Mouse (Mus musculus) intestine, embryonic 14.5 days (tissue): ENCODE measurements at regions not wholly inside any gene's neighbourhood (a gene's known extent, or its start where the extent isn't known, plus 50 kb on each side); places are given as distances from the start of the nearest gene placed in this dataset.

Experiments
- ATAC-seq: fragments of 200-750 bp; cut with Nextera tagmentation; replicated peaks from 2 replicates; pipeline ENCODE4 v1.8.0; 2017; ENCODE audit warnings: low read depth, moderate number of reproducible peaks, moderate TSS enrichment, moderate library complexity; ENCODE audit not compliant: low FRiP score, low TSS enrichment
- DNase-seq: peaks from one replicate; pipeline ENCODE4 v3.0.0-alpha.2; 2018; ENCODE audit warnings: low spot score
- H3K27ac ChIP-seq: fragments of 300-500 bp; sonication (generic); 2 replicates; pipeline ENCODE4 v1.5.1; 2014; ENCODE audit warnings: low read depth, mild to moderate bottlenecking, control low read depth
- H3K27me3 ChIP-seq: fragments of 300-500 bp; sonication (generic); replicated peaks from 2 replicates; pipeline ENCODE4 v1.6.1; 2014; ENCODE audit warnings: low read length, control low read depth; ENCODE audit not compliant: control insufficient read depth, insufficient read depth
- H3K36me3 ChIP-seq: fragments of 300-500 bp; sonication (generic); 2 replicates; pipeline ENCODE4 v1.6.1; 2014; ENCODE audit warnings: low read length, control low read depth; ENCODE audit not compliant: control insufficient read depth, insufficient read depth
- H3K4me1 ChIP-seq: fragments of 300-500 bp; sonication (generic); replicated peaks from 2 replicates; pipeline ENCODE4 v1.6.1; 2014; ENCODE audit warnings: low read length, control low read depth, mixed read lengths; ENCODE audit not compliant: control insufficient read depth, insufficient read depth
- H3K4me2 ChIP-seq: fragments of 300-500 bp; sonication (generic); 2 replicates; pipeline ENCODE4 v1.6.1; 2014; ENCODE audit warnings: low read length
- H3K4me3 ChIP-seq: fragments of 300-500 bp; sonication (generic); 2 replicates; pipeline ENCODE4 v1.5.1; 2014; ENCODE audit warnings: low read depth, low read length, control low read depth, mixed read lengths
- H3K9ac ChIP-seq: fragments of 300-500 bp; sonication (generic); 2 replicates; pipeline ENCODE4 v1.6.1; 2014; ENCODE audit warnings: mild to moderate bottlenecking, low read length
- H3K9me3 ChIP-seq: fragments of 300-500 bp; sonication (generic); 2 replicates; pipeline ENCODE4 v1.6.1; 2016; ENCODE audit warnings: low read length, control low read depth; ENCODE audit not compliant: control insufficient read depth
- WGBS: fragments of 180-500 bp; shearing (Covaris S2); extraction: QIAGEN DNeasy Blood & Tissue Kit; methylation state at CpG from one replicate; pipeline ENCODE4 v1.1.7; 2014; 5-methylcytosine and 5-hydroxymethylcytosine counted together

DNA sequence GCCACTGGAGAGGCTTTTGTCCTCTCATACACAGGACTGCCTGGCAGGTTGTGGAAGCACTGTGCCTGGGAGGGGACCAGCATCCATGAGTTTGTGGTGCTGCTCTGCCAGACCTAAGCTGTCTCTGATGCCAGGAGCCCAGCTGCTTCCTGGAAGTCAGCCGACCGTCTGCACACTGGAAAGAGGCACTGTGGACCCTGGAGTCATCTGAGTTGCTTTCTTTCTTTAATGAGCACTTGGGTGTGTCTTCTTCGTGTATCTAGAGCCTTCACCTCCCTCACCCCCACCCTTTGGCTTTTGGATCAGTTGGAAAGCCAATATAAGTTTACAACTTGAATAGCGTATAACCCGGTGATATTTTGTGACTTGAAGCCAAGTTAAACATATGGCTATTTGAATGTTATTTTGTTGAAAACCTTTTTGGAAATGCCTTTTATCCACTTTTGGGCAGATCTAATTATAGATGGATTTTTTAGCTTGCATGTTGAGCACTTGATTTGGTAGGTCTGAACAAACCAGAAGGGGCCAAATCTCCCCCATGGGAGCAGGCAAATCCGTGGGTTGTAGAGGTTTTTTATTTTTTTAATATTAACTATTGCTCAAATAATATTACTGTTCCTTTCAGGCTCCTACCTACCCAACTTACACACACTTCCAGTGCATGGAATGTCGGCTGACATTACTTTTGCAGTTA lies 92.6 kb upstream of the Twist2 start:
- no peak overlapping the region for H3K4me3 ChIP-seq
- no peak overlapping the region for H3K9ac ChIP-seq
- no peak overlapping the region for H3K4me2 ChIP-seq
- no peaks in the 10 kb centered on the region for H3K27me3 ChIP-seq
- H3K4me1 ChIP-seq: no peaks in the 10 kb centered on the region
- DNase-seq: peak; percentile 49
- WGBS: 63% methylated on average over 7 of the region's 7 CpGs
- H3K27ac ChIP-seq: no peak overlapping the region
- ATAC-seq: no peak
- no peaks in the 10 kb centered on the region for H3K9me3 ChIP-seq
- H3K36me3 ChIP-seq: no peaks in the 10 kb centered on the region

DNA sequence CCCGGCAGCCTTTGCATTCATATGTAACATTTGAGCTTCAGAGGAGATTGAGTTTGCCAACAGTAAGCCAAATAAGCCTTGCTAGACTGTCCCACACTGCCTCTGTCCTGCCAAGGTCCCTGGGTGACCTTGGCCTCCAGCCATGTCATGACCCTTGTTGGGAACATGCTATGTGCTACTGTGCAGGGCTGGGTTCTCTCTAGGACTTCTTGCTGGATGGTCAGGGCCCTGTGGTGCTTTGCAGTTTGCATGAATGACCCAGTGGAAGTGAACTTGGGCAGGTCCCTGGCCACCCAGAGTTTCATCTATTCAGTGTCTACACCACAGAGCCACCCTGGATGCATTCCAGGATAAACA lies 92.0 kb upstream of the Twist2 start:
- DNase-seq (no peak), ATAC-seq (no peak)
- H3K4me1 ChIP-seq: no peaks in the 10 kb centered on the region
- 82% methylated on average over 1 of the region's 1 CpGs for WGBS
- H3K36me3 ChIP-seq: no peaks in the 10 kb centered on the region
- H3K9ac ChIP-seq: no peak overlapping the region
- H3K27ac ChIP-seq: no peak overlapping the region
- H3K27me3 ChIP-seq: no peaks in the 10 kb centered on the region
- no peaks in the 10 kb centered on the region for H3K9me3 ChIP-seq
- no peak overlapping the region for H3K4me2 ChIP-seq
- no peak overlapping the region for H3K4me3 ChIP-seq

DNA sequence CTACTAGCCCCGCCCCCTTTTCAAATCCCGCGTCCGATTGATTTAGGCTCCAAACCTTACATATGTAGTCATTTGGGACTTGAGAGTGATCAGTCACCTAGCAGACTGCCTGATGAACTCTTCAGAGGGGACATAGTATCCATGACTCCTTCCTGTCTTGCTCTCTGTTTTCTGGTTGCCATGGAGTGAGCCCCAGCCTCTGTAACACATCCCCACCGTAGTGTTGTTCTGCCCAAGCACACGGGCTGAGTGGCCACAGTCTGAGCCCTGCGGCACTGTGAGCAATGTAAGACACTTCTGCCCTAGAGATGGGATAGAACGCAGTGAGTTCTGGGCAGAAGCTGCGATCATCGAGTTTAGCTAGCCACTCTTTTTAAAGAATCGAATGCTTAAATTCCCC lies 88.1 kb upstream of the Twist2 start:
- no peaks in the 10 kb centered on the region for H3K9me3 ChIP-seq
- 85% methylated on average over 11 of the region's 11 CpGs for WGBS
- DNase-seq (peak; percentile 37), ATAC-seq (no peak)
- H3K4me2 ChIP-seq: no peak overlapping the region
- no peaks in the 10 kb centered on the region for H3K4me1 ChIP-seq
- H3K27ac ChIP-seq: no peak overlapping the region
- no peaks in the 10 kb centered on the region for H3K27me3 ChIP-seq
- no peak overlapping the region for H3K9ac ChIP-seq
- no peak overlapping the region for H3K4me3 ChIP-seq
- no peaks in the 10 kb centered on the region for H3K36me3 ChIP-seq

DNA sequence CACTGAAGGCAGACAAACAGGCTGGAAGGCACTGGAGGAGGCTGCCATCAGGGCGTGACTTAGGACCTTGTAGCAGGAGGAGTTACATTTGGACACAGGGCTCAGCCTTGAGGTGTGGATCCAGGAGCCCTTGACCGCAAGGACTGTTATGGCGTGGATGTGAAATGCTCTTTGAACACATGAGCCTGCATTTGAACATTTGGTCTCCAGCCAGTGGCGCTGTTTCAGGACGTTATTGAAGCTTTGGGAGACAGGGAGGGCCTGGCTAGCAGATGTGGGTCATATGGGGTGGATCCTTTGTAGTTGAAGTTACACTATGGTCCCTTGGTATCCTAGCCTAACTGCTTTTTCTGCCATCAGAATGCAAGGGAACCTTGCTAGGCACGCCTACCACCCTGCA lies 87.0 kb upstream of the Twist2 start:
- H3K4me3 ChIP-seq: no peak overlapping the region
- ATAC-seq: no peak
- H3K27me3 ChIP-seq: no peaks in the 10 kb centered on the region
- no peaks in the 10 kb centered on the region for H3K9me3 ChIP-seq
- peak; percentile 29 for DNase-seq
- no peak overlapping the region for H3K27ac ChIP-seq
- no peak overlapping the region for H3K9ac ChIP-seq
- no peaks in the 10 kb centered on the region for H3K36me3 ChIP-seq
- no peak overlapping the region for H3K4me2 ChIP-seq
- 83% methylated on average over 6 of the region's 6 CpGs for WGBS
- H3K4me1 ChIP-seq: no peaks in the 10 kb centered on the region

DNA sequence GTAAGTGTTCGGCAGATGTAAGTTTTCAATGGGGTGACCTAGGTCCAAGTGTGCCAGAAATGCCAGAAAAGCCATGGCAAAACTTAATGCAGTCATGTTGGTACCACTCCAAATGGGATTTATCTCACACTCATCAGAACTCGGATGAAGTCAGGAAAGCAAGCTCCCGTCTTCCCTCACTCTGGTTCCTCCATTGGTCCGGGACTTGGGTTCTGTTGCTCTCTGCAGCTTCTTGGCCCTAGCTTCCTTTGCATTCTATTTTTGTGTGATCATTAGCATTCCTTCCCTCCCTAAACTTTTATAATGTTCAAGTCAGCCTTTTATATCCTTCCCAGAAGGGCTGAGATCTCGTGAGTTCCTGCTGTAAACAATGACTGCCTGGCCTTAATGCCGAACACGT lies 85.9 kb upstream of the Twist2 start:
- Histone ChIP-seq H3K9ac (no peak overlapping the region), H3K27me3 (no peaks in the 10 kb centered on the region), H3K36me3 (no peaks in the 10 kb centered on the region), H3K9me3 (no peaks in the 10 kb centered on the region), H3K4me1 (no peaks in the 10 kb centered on the region), H3K4me3 (no peak overlapping the region), H3K27ac (no peak overlapping the region), H3K4me2 (no peak overlapping the region)
- WGBS: 58% methylated on average over 7 of the region's 7 CpGs
- no peak for ATAC-seq
- DNase-seq: no peak

DNA sequence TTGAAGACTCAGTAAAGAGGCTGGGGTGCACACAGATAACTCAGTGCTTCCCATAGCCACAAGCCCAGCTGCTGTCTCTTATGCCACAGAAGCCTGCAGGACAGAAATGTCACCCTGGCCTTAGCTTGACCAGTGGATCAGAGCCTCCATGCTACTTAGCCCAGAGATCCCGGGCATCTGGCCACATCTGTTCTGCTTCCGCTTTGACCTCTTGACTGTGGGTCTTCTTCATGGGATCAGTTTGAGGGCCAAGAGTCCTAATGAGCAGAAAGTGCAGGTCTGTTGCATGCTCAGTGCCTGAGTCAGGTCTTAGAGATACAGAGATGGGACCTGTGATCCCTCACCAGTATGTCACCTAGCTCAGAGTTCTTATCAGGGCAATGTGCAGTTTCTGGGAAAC lies 85.5 kb upstream of the Twist2 start:
- no peaks in the 10 kb centered on the region for H3K9me3 ChIP-seq
- H3K36me3 ChIP-seq: no peaks in the 10 kb centered on the region
- no peak overlapping the region for H3K4me3 ChIP-seq
- no peaks in the 10 kb centered on the region for H3K4me1 ChIP-seq
- H3K27me3 ChIP-seq: no peaks in the 10 kb centered on the region
- ATAC-seq: no peak
- WGBS: 74% methylated on average over 2 of the region's 2 CpGs
- no peak overlapping the region for H3K4me2 ChIP-seq
- no peak overlapping the region for H3K27ac ChIP-seq
- DNase-seq: no peak
- no peak overlapping the region for H3K9ac ChIP-seq

DNA sequence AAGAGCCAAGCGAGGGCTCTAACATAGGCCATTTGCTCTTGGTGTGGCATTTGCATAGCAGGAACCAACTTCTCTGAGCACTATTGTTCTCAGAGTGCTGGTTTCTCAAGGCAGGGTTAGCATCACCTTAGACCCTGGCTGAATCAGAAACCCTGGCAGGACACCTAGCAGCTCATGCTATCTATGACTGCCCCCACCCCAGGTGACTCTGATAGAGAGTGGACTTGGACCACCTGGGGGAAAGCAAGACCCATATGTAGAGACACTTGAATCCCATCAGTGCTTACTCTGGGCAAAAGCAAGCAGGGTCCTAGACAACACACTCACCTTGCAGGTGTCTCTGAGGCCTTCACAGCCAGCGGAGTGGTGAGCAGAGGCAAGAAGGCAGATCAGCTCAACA lies 84.4 kb upstream of the Twist2 start:
- H3K36me3 ChIP-seq: no peaks in the 10 kb centered on the region
- 93% methylated on average over 2 of the region's 2 CpGs for WGBS
- H3K9me3 ChIP-seq: no peaks in the 10 kb centered on the region
- no peaks in the 10 kb centered on the region for H3K27me3 ChIP-seq
- H3K4me3 ChIP-seq: no peak overlapping the region
- no peak overlapping the region for H3K4me2 ChIP-seq
- no peaks in the 10 kb centered on the region for H3K4me1 ChIP-seq
- ATAC-seq: no peak
- no peak overlapping the region for H3K9ac ChIP-seq
- peak; percentile 24 for DNase-seq
- no peak overlapping the region for H3K27ac ChIP-seq

DNA sequence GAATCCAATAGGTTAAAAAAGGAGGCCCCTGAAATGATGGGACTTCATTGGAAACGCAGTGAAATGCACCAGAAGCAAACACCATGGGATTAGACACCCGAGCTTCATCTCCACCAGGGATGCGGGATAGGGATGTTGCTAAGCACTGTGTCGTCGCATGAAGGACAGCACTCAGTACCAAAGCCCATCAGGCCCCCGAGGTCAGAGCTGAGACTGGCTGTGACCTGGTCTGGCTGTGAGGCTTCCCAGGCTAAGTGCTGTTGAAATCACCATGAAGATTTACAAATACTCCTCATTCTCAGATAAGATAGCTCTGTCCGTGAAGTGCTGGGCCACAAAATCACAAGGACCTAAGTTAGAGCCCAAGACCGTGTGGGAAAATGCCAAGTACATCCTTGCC lies 83.3 kb upstream of the Twist2 start:
- Histone ChIP-seq H3K4me3 (no peak overlapping the region), H3K27me3 (no peaks in the 10 kb centered on the region), H3K9ac (no peak overlapping the region), H3K4me2 (no peak overlapping the region), H3K9me3 (no peaks in the 10 kb centered on the region), H3K4me1 (no peaks in the 10 kb centered on the region), H3K36me3 (no peaks in the 10 kb centered on the region), H3K27ac (no peak overlapping the region)
- DNase-seq: peak; percentile 37
- WGBS: 56% methylated on average over 8 of the region's 8 CpGs
- ATAC-seq: no peak

DNA sequence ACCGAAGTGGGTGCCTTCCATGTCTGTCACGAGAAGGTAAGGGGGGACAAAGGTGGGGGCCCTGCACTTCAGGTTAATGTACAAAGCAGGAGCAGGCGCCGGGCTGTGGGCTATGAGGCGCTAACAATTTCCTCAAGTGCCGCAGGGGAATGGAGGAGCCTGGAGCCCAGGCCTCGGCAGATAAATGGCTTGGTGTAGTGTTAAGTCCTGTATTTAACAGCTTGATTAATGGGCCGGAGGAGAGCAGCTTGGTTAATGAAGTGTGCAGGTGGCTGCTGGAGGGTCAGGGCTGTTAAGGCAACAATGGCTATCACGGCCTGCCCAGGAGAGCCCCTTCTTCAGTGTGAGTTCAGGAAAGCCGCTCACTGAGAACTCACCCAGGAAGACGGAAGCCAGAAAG lies 72.0 kb upstream of the Twist2 start:
- H3K4me1 ChIP-seq: no peaks in the 10 kb centered on the region
- 55% methylated on average over 11 of the region's 11 CpGs for WGBS
- no peaks in the 10 kb centered on the region for H3K9me3 ChIP-seq
- ATAC-seq (no peak), DNase-seq (peak; percentile 21)
- H3K4me2 ChIP-seq: no peak overlapping the region
- H3K4me3 ChIP-seq: no peak overlapping the region
- H3K27me3 ChIP-seq: no peaks in the 10 kb centered on the region
- H3K9ac ChIP-seq: no peak overlapping the region
- H3K27ac ChIP-seq: no peak overlapping the region
- H3K36me3 ChIP-seq: no peaks in the 10 kb centered on the region
